Mouse (Mus musculus) MN1 (cell line): ENCODE results near the gene Pde9a.

ENCODE experiments used
- DNase-seq: peaks from one replicate; pipeline ENCODE4 v3.0.0-alpha.2; 2016; ENCODE audit warnings: low spot score

The Pde9a gene

DNA sequence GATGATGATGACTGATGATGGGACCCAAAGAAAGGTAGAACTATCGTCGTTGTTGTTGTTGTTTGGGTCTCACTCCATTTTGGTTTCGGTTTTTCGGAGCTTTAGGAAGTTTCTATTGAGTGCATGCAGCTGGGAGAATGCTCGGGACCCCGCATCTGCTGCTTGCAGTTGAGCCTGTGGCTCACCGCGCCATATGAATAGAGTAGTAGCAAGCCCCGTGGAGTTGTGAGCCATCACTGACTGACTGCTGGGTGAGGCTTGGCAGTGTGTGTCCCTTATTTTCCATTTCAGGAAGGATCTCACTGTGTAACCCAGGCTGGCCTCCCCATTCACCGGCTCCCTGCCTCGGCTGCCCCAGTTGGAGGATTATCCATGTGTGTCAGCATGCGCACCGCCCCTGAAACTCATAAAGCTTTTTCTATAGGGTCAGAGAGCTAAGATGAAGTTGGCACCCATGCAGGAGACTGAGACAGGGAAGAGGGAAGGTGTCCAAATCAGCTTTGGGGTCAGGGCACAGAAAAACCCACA is 47.5 kb downstream of the Pde9a start:
- DNase-seq = no peak

- peak; percentile 24 for DNase-seq
These were observed 48.2 kb downstream of the Pde9a start for GRCm38 (mm10) chr17:31433978-31434797.

DNA sequence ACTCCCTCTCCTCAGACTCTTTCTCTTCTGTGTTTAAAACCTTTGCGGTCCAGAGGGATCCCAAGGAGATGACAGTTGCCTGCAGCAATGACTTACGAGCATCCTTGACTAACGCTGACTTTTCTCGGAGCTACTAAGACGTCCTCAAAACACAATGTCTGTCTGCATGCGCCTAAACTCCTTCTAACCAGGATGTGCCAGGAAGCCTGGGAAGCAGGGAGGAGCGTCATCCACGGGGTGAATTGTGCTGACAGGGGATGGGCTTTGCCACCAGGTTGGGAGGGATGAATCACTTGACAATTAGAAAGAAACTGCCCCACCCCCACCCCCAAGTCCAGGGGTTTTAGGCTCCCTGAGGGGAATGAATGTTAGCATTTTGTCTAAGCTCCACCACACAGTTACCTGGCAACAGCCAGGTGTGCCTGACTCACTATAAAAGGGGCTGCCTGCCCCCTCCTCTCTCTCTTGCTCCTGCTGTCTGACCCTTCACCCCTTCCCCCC is 48.9 kb downstream of the Pde9a start:
- peak; percentile 24 for DNase-seq

DNA sequence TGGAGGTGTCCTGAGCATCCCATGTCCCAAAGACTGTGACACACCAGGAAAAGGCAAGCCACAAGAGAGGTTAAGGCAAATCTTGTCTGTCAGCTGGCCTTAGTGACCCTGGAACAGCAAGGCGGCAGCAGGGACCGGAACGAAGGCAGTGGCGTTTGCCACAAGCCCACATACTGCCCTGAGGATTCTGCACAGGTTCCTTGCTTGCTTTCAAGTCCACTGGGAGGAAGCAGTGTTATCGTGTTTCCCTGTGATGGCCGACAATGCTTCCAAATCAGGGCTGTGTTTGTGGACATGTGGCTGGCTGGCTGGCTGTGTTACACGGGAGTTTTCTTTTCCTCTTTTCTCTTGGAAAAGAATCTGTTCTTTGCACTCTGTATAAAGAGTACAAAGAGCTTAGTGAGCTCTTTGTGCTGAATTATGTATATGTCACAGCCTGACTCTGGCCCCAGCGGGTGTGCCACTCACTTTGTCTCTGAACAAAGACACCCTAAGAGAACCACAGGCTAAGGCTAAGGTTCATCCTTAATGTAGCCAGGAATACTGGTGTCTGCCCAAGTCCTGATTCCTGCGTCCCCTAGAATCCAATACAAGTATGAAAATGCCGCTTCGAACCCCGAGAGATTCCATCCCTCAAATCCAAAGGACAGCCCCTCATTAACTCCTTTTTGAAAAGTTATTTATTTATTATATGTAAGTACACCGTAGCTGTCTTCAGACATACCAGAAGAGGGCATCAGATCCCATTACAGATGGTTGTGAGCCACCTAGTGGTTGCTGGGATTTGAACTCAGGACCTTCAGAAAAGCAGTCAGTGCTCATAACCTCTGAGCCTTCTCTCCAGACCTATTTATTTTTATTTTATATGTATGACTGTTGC is 50.2 kb downstream of the Pde9a start:
- no peak for DNase-seq

DNA sequence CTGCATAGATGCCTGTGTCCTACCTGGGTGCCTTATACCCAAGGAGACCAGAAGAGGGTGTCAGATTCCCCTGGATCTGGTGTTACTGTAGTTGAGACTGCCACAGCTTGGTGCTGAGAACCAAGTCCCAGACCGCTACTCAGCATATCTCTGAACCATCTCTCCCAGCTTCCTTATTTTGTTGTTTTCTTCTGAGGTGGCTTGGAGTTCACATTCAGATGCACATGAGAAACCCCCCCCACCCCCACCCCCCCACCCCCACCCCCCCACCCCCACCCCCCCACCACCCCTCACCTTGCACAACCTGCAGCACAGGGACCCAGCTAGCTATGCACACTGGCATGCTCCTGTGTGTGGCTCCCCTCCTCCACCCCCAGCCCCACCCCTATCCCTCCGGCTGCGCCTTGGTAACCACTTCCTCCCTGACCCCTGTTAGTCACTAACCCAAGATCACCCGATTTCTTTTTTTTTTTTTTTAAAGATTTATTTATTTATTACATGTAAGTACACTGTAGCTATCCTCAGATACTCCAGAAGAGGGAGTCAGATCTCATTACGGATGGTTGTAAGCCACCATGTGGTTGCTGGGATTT is 50.9 kb downstream of the Pde9a start:
- DNase-seq = no peak

DNA sequence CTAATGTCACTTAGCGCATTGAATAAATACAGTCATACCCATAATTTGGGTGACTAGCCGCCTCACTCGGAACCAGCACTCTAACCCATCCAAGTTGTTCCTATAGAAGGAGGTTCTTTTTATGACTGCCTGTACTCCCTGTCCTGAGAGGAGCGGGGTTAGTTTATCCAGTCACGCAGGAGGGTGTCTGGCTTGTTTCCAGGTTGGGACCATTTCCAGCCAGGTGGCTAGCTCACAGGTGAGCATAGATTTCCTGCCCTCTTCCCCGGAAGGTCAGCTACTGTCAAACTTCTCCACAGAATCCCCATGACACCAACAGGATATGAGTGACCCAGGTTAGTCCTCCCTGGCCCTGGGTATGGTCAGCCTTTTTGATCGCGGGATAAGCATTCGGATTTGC is 51.5 kb downstream of the Pde9a start:
- DNase-seq = no peak

DNA sequence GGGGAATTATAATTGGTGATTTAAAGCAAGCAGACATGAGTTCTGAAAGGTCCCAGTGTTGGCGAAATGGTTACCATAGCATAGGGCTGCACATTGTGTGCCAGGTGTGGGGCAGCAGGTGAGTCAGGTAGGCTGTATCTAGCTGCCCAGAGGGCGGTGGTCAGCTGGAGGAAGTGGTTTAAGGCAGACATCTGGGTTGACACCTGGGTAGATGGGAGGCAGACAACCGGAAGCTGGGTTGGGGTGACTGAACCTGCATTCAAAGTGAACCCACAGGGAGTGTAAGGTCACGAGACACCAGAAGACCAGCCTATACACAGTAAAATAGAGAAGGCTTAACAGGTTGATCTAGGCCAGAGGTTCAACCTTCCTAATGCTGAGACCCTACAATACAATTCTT is 54.0 kb downstream of the Pde9a start:
- DNase-seq = no peak

DNA sequence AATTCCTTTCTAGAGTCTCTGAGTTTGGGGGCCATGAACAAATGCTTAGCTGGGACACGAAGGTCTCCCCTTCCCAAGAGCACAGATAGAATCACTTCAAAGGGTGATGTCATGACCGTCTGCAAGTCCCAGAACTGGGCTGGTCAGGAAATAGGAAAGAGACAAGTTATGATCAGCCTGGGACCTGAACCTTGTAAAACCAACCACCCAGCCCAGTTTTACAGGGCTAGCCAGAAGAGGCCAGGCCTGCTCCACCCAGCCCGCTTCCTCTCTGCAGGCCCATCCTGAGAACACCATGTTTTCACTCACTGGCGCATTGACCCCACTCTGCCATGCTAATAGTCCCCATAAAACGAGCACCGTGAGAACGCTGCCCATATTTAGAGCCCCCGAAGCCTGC is 56.5 kb downstream of the Pde9a start:
- no peak for DNase-seq

- DNase-seq = no peak
These were observed 58.2 kb downstream of the Pde9a start for GRCm38 (mm10) chr17:31444251-31444650.

- DNase-seq = no peak
These were observed 59.2 kb downstream of the Pde9a start for GRCm38 (mm10) chr17:31445061-31445731.

DNA sequence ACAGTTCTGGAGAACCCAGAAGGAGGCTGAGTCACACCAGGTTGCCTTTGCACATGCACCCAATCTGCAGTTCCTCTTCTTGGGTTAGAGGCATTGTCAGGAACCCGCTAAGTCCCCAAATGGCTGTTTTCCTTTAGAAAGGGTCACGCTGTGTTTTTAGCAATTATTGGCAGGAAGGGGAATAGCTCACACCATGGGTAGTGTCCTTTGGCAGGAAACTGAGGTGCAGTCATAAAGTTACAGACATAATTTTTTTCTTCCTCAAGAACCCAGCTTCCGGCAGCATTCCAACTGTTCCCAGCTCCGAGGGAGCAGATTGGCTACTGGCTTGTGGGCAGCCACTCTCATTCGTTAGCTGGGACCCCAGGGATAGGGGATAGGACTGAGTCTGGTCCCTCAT is 61.8 kb downstream of the Pde9a start:
- DNase-seq = no peak

GRCm38 (mm10) chr17:31448519-31448918 is 62.5 kb downstream of the Pde9a start:
- DNase-seq = no peak

- DNase-seq = peak; percentile 25
These were observed 64.2 kb downstream of the Pde9a start for GRCm38 (mm10) chr17:31450206-31450605.

- no peak for DNase-seq
These were observed 65.2 kb downstream of the Pde9a start for GRCm38 (mm10) chr17:31451179-31451708.

DNA sequence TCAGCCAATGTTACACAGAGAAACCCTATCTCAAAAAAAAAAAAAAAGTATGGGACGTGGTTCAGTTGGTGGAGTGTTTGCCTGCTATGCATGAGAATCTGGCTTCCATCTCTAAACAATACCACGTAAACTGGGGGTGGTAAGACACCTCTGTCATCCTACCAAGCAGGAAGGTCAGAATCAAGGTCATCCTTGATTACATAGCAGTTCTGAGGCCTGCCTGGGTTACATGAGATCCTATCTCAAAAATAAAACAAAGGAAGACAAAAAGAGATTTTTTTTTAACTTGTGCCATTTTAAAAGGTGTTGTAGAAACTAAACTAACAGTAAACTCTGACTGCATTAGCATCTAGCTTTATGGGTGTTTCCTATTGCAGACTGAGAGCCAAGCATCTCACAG is 66.8 kb downstream of the Pde9a start:
- DNase-seq = no peak

- no peak for DNase-seq
These were observed 67.5 kb downstream of the Pde9a start for GRCm38 (mm10) chr17:31453476-31453875.

GRCm38 (mm10) chr17:31454056-31454455 is 68.0 kb downstream of the Pde9a start:
- DNase-seq = no peak

- peak; percentile 38 for DNase-seq
These were observed 70.9 kb downstream of the Pde9a start for GRCm38 (mm10) chr17:31456723-31457567.

GRCm38 (mm10) chr17:31460416-31460815 is 74.4 kb downstream of the Pde9a start:
- DNase-seq = no peak

DNA sequence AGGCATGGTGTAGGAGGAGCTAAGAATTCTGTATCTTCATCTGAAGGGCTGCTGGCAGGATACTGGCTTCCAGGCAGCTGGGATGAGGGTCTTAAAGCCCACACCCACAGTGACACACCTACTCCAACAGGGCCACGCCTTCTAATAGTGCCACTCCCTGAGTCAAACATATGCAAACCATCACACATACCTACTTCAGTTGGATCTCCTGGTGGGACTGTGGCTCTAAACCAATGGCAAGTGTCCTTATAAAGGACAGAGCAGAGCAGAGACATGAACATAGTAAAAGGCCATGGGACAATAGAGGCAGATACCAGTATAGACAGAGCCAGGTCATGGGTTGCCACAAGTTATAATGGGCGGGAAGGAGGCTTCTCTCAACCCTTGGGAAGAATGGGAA is 76.5 kb downstream of the Pde9a start:
- DNase-seq = no peak

DNA sequence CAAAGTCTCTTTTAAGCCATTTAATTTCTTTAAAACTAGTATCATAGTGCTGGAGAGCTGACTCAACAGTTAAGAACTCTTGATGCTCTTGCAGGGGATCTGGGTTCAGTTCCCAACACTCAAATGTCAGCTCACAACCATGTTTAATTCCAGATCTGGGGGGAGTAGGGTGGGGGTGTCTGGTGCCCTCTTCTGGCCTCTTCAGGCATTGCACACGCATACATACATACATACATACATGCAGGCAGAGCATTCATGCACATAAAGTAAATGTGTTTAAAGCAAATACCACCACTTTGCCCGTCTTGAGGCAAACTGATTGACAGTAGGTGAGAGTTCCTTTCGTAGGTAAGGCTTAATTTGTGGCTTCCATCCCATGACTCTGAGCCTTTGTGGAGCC is 80.8 kb downstream of the Pde9a start:
- DNase-seq = no peak
